Mouse (Mus musculus) small intestine, adult 2 months (tissue): ENCODE results near the gene Brsk2. TPM values are rescaled to one million over a fixed set of nuclear protein-coding genes. Genes with fewer than 3 reads are reported as not detected.
"Not testable (repeated sequence)": the region's sequence is repeated elsewhere in the genome, so short reads cannot be mapped to it uniquely, and the experiment has no call there.

ENCODE experiments used
- H3K27ac ChIP-seq: fragments of 200-500 bp; 2 replicates; pipeline ENCODE4 v1.5.1; 2012; ENCODE audit warnings: low read depth, low read length, control low read depth, inconsistent platforms; ENCODE audit not compliant: insufficient read depth
- H3K27me3 ChIP-seq: fragments of 200-500 bp; 2 replicates; pipeline ENCODE4 v1.6.1; 2012; ENCODE audit warnings: mild to moderate bottlenecking, moderate library complexity, low read length, inconsistent platforms; ENCODE audit not compliant: control insufficient read depth, insufficient read depth
- H3K36me3 ChIP-seq: fragments of 200-500 bp; 2 replicates; pipeline ENCODE4 v1.6.1; 2012; ENCODE audit warnings: mild to moderate bottlenecking, low read length, control low read depth, inconsistent platforms; ENCODE audit not compliant: control insufficient read depth, insufficient read depth
- H3K4me1 ChIP-seq: fragments of 200-500 bp; 2 replicates; pipeline ENCODE4 v1.6.1; 2012; ENCODE audit warnings: low read length, inconsistent platforms, mixed read lengths; ENCODE audit not compliant: control insufficient read depth, insufficient read depth, insufficient read length
- H3K4me3 ChIP-seq: fragments of 200-500 bp; 2 replicates; pipeline ENCODE4 v1.5.1; 2012; ENCODE audit warnings: low read depth, mild to moderate bottlenecking, control low read depth, inconsistent platforms, low read length, moderate library complexity
- CTCF ChIP-seq: fragments of 200-500 bp; IDR thresholded peaks from 2 replicates; pipeline ENCODE4 v1.5.1; 2012; ENCODE audit warnings: low read depth, mild to moderate bottlenecking, control low read depth, inconsistent platforms, low read length, moderate library complexity, mixed read lengths; ENCODE audit not compliant: insufficient replicate concordance, insufficient read length; ENCODE audit errors: extremely low read depth
- POLR2A ChIP-seq: fragments of 200-500 bp; IDR thresholded peaks from 2 replicates; pipeline ENCODE4 v1.6.1; 2012; ENCODE audit warnings: low read depth, mild to moderate bottlenecking, control low read depth, inconsistent platforms, low read length, moderate library complexity
- WGBS: fragments of 180-500 bp; shearing (Covaris S2); methylation state at CpG from one replicate; pipeline ENCODE4 v1.1.7; 2018; 5-methylcytosine and 5-hydroxymethylcytosine counted together
- polyA plus RNA-seq: library from polyadenylated mRNA; depleted of rRNA; stranded (reverse); fragments of >200 nt; gene quantifications from 2 replicates; pipeline ENCODE4 v1.2.3, GENCODE M21; 2012; rRNA removed

The Brsk2 gene
- polyA plus RNA-seq = 0.51 and 5.3 TPM in 2 replicates

DNA sequence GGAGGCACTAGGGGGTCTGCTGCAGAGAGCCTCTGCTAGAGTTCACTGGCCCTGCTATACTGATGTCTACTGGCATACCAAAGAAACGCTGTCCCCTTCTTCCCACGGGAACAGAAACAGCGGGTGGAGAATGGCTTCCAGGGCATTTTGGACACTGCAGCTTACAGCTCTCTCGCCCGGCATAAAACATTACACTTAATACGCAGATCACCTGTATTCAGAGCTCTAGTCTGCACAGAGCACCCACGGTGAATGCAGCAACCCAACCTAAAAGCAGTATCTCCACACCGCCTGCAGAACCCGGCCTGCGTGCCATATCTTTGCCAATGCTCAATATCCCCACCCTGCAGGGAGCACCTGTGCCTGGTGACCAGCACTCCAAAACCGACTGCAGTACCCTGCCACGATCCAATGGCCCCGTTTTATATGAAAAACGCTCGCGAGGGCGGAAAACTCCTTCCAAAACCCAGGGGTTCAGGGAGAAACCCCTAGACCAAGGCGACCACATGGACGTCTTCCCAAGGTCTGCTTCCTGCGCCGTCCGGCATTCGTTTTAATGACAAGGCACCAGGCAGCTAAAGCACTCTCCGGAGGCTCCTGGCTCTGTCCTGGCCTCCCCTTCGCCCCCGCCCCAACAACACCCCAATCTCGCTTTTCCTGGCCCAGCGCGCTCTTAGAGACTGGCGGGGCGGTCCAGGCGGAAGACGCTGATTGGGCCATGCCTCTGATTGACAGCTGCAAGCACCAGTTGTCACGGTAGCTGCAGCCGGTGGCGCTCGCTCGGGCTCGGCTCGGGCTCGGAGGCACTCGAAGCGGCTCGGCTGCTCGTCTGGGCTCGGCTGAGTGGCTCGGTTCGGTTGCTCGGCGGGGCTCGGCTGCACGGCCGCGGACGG, at the start of gene Brsk2:
Gene Brsk2 (plus strand): TSS at position 846 of the 893 bp plus-strand sequence.
- Histone ChIP-seq H3K27me3 (peaks cover 35% of the 10 kb centered on the region), H3K4me1 (peaks cover 3% of the 10 kb centered on the region), H3K4me3 (peak within 1 kb of the TSS; percentile 55), H3K27ac (no peak within 1 kb of the TSS), H3K36me3 (no peaks in the 10 kb centered on the region)
- TF ChIP-seq CTCF (no peak), POLR2A (no peak)
- WGBS = 3% methylated on average over 55 of the region's 55 CpGs

DNA sequence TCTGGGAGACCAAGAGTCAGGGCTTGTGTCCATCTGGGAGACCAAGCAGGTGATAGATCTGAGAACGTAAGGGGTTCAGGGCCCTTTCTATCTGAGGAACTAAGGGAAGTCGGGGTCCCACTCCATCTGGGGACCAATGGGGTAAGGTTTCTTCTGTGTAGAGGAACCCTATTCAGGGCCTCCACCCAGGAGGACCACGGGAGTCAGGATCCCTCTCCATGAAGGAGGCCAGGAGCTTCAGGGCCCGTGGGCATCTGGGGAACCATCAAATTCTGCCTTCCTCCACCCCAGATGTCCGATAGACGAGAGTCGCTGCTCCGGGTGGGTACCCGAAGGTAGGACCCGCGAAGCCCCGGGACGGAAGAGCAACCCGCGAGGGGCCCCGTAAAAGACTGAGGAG, 47.7 kb upstream of the Brsk2 start:
- H3K27ac ChIP-seq = peak overlapping the region; percentile 23
- peaks cover 15% of the 10 kb centered on the region; the same call in 1 of the 2 replicates for H3K4me1 ChIP-seq
- no peaks in the 10 kb centered on the region for H3K36me3 ChIP-seq
- H3K27me3 ChIP-seq = no peaks in the 10 kb centered on the region; the same call in 1 of the 2 replicates
- H3K4me3 ChIP-seq = peak overlapping the region; percentile 94
- TF ChIP-seq POLR2A (no peak), CTCF (no peak)
- 0% methylated on average over 16 of the region's 16 CpGs for WGBS

DNA sequence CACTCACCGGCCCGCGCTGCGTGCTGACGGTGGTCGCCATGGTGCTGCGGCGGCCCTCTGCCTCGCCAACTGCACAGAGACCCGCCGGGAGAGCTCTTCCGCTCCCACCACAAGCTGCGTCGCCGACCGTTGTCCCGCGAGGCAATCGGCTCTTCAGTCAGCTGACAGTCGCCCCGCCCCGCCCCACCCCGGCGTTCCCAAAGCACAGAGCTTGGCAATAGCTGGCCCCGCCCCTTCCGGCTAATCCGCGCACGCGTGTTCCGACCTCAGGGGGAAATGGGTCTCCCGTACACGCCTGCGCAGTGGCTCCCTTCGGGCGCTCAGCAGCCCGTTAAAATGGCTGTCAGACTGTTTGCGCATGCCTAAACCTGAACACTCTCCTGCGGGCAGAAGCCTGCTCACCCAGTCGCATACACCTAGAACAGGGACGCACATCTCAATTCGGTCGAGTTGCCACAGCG, 47.3 kb upstream of the Brsk2 start:
- TF ChIP-seq CTCF (no peak), POLR2A (peak; percentile 85)
- Histone ChIP-seq H3K4me3 (peak overlapping the region; percentile 94), H3K36me3 (no peaks in the 10 kb centered on the region), H3K27me3 (no peaks in the 10 kb centered on the region; the same call in 1 of the 2 replicates), H3K27ac (peak overlapping the region; percentile 23), H3K4me1 (peaks cover 15% of the 10 kb centered on the region; the same call in 1 of the 2 replicates)
- WGBS = under 1% methylated on average over 44 of the region's 44 CpGs

DNA sequence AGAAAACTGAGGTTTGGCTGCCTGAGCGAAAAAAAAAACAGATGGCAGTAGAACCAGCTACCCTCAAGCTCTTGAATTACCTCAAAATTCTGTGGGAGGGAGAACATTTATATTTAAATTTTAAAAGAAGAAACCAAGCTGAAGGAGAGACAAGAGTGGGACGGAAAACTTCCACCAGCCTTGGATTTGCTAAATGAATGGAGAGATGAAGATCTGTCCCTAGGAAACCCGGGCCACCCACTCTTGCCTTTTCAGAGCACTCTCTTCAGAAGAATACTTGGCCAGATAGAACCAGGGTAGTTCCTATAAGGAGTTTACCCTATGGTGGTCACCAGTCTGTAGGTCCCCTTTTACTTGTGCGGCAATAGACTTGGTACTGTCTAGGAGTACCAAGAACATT, 46.8 kb upstream of the Brsk2 start:
- peaks cover 3% of the 10 kb centered on the region; the same call in 1 of the 2 replicates for H3K27me3 ChIP-seq
- WGBS = 69% methylated on average over 4 of the region's 4 CpGs
- peaks cover 15% of the 10 kb centered on the region; the same call in 1 of the 2 replicates for H3K4me1 ChIP-seq
- TF ChIP-seq CTCF (no peak), POLR2A (no peak)
- no peaks in the 10 kb centered on the region for H3K36me3 ChIP-seq
- H3K4me3 ChIP-seq = peak overlapping the region; percentile 72
- no peak overlapping the region for H3K27ac ChIP-seq

DNA sequence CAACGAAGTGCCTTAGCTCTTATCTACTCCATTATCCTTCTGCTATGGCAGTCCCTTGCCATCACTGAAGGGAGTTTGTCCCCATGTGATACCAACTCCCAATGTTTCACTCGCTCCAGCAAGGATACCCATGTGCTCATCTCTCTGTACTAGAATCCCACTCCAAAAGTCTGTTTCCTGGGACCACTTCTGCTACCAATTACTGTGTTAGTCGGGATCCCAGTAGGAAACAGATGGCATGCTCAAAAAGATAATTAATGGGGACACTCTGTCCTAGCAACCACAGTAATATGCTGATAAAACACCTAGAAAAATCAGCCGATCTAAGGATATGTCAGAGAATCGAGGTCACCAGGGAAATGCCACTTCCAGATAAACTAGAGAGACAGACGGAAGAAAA, 41.0 kb upstream of the Brsk2 start:
- Histone ChIP-seq H3K4me3 (no peak overlapping the region), H3K27me3 (peaks cover 16% of the 10 kb centered on the region), H3K4me1 (no peaks in the 10 kb centered on the region), H3K27ac (no peak overlapping the region), H3K36me3 (no peaks in the 10 kb centered on the region)
- TF ChIP-seq POLR2A (no peak), CTCF (no peak)
- WGBS = 69% methylated on average over 6 of the region's 6 CpGs

DNA sequence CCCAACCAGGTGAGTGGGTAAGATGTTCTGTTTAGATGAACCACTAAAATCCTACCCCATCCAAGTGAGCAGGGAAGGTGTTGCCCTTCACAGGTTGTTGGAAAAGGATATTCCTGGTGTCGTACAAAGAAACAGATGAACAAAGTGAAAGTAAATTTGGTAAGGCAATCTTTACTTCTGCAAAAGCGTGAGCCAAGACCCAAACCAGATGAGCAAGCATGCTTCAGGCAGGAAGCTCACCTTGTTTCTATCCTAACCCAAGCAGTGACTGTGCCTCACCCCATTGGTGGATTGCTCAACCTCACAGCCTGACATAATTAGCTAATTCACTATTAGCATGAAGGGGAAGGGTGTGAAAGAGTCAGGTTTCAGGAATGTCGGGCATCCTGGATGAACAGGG, 38.2 kb upstream of the Brsk2 start:
- Histone ChIP-seq H3K4me1 (no peaks in the 10 kb centered on the region), H3K36me3 (no peaks in the 10 kb centered on the region)
- TF ChIP-seq CTCF = no peak
- TF ChIP-seq POLR2A = no peak

DNA sequence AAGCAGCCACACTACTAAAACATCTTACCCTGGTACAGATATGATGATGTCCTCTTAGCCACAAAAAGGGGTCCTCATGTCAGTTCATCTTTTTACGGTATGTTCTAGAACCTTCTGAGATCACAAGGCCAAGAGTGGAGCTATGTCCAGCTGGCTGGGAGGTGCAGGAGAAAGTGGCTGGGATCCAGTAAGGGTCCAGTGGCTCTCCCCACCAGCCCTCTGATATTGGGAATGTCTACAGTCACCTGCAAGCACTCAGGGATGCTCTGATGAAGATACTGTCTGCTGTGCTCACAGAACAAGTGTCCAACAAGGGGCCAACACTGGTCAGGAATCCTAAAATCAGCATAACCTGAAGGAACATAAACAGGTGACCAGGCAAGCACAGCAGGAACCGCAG, 31.1 kb upstream of the Brsk2 start, which contains the start of gene Tollip:
Gene Tollip (minus strand): TSS at position 101 of the 400 bp plus-strand sequence.
- H3K36me3 ChIP-seq = no peaks in the 10 kb centered on the region
- 87% methylated on average over 2 of the region's 2 CpGs for WGBS
- H3K27me3 ChIP-seq = peaks cover 5% of the 10 kb centered on the region; the same call in 1 of the 2 replicates
- H3K27ac ChIP-seq = no peak within 1 kb of the TSS
- no peaks in the 10 kb centered on the region for H3K4me1 ChIP-seq
- H3K4me3 ChIP-seq = no peak within 1 kb of the TSS
- TF ChIP-seq CTCF (no peak), POLR2A (no peak)

More for the DNA sequence above, 38.2 kb upstream of the Brsk2 start:
- no peak overlapping the region for H3K27ac ChIP-seq
- no peak overlapping the region for H3K4me3 ChIP-seq
- H3K27me3 ChIP-seq = peaks cover 20% of the 10 kb centered on the region
- WGBS = 48% methylated on average over 3 of the region's 3 CpGs

DNA sequence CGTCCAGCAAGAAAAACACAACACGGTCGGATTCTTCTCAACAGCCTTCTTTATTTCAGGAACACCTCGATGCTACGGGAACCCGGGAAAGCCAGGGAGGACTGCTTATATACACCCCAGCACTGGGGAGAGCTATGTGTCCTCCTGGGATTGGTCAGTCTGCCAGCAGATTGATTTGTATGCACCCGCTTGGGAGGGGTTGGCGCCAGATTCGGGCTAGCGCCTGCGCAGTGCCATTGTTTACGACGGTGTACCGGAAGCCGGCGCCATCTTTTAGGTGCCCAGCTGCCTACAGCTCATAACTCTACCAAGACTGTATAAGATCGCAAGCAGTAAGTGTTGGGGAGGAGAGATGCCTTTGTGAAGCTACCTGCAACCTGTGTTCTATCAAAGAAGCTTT, 25.4 kb upstream of the Brsk2 start:
- H3K27me3 ChIP-seq, H3K4me3 ChIP-seq, H3K27ac ChIP-seq, H3K36me3 ChIP-seq, H3K4me1 ChIP-seq: not testable (repeated sequence)
- WGBS = 91% methylated on average over 17 of the region's 17 CpGs
